Mouse (Mus musculus) heart, adult 18-20 months (tissue): Measurements from ENCODE around the gene Gm21616. TPM values are rescaled to one million over a fixed set of nuclear protein-coding genes. Genes with fewer than 3 reads are reported as not detected.
"Not testable (repeated sequence)": the region's sequence is repeated elsewhere in the genome, so short reads cannot be mapped to it uniquely, and the experiment has no call there.

Experiments used
- DNase-seq, 2 experiments: peaks; one replicate each; pipeline ENCODE4 v3.0.0; 2021 to 2022; ENCODE audit warnings: mixed read lengths in 1 of 2
- long read RNA-seq, 2 experiments: library from polyadenylated mRNA; stranded (forward); transcript quantifications; one replicate each; pipeline ENCODE4 v2.0.0; 2021
- total RNA-seq, 2 experiments: library from RNA; stranded (reverse); gene quantifications; 2 replicates each; pipeline ENCODE4 v1.2.3; 2021

Gene Gm21616
- total RNA-seq = not detected
- long read RNA-seq, experiment 1 = 0 reads
- long read RNA-seq, experiment 2 = 0 reads

GRCm38 (mm10) chrX:125435242-125435641 is at the start of gene Gm21616:
TSS of gene Gm21616 (plus strand) at chrX:125435542.
- not testable (repeated sequence) for DNase-seq
